Mouse (Mus musculus) forebrain, embryonic 16.5 days (tissue): ENCODE measurements around the gene Ngly1. TPM values are rescaled to one million over a fixed set of nuclear protein-coding genes. Genes with fewer than 3 reads are reported as not detected.

ENCODE experiments used
- ATAC-seq: fragments of 200-750 bp; cut with Nextera tagmentation; 2 replicates; pipeline ENCODE4 v1.8.0; 2017; ENCODE audit warnings: mild to moderate bottlenecking, moderate library complexity
- H3K27ac ChIP-seq: fragments of 300-500 bp; sonication (generic); 2 replicates; pipeline ENCODE4 v1.5.1; 2014; ENCODE audit warnings: low read length, control low read depth
- H3K27me3 ChIP-seq: fragments of 300-500 bp; sonication (generic); replicated peaks from 2 replicates; pipeline ENCODE4 v1.6.1; 2014; ENCODE audit warnings: low read length; ENCODE audit not compliant: control insufficient read depth, insufficient read depth
- H3K36me3 ChIP-seq: fragments of 300-500 bp; sonication (generic); 2 replicates; pipeline ENCODE4 v1.6.1; 2014; ENCODE audit not compliant: control insufficient read depth, insufficient read depth
- H3K4me1 ChIP-seq: fragments of 300-500 bp; sonication (generic); replicated peaks from 2 replicates; pipeline ENCODE4 v1.6.1; 2014; ENCODE audit warnings: low read length; ENCODE audit not compliant: control insufficient read depth, insufficient read depth
- H3K4me2 ChIP-seq: fragments of 300-500 bp; sonication (generic); 2 replicates; pipeline ENCODE4 v1.6.1; 2014; ENCODE audit warnings: mild to moderate bottlenecking, low read length, control low read depth
- H3K4me3 ChIP-seq: fragments of 300-500 bp; sonication (generic); replicated peaks from 2 replicates; pipeline ENCODE4 v1.5.1; 2014; ENCODE audit warnings: mild to moderate bottlenecking, low read length, control low read depth
- H3K9ac ChIP-seq: fragments of 300-500 bp; sonication (generic); replicated peaks from 2 replicates; pipeline ENCODE4 v1.6.1; 2014; ENCODE audit warnings: low read depth, low read length, control low read depth
- H3K9me3 ChIP-seq: fragments of 300-500 bp; sonication (generic); 2 replicates; pipeline ENCODE4 v1.6.1; 2016; ENCODE audit warnings: low read length; ENCODE audit not compliant: control insufficient read depth
- WGBS: fragments of 180-500 bp; shearing (Covaris S2); extraction: QIAGEN DNeasy Blood & Tissue Kit; methylation state at CpG from one replicate; pipeline ENCODE4 v1.1.7; 2014; 5-methylcytosine and 5-hydroxymethylcytosine counted together
- polyA plus RNA-seq: library from polyadenylated mRNA; unstranded; fragments of >200 nt; fragmentation: Nextera tagmentation; extraction: Ambion mirVana; gene quantifications from 2 replicates; pipeline ENCODE4 v1.2.1, GENCODE M21; 2015

The Ngly1 gene
- polyA plus RNA-seq, 1 experiment from 2014 or later: 25.2 TPM

- ATAC-seq: no peak
- Histone ChIP-seq H3K27ac (no peak overlapping the region), H3K36me3 (no peaks in the 10 kb centered on the region), H3K4me1 (peaks cover 9% of the 10 kb centered on the region), H3K4me3 (peak overlapping the region; percentile 78), H3K9ac (peak overlapping the region; percentile 97), H3K9me3 (no peaks in the 10 kb centered on the region), H3K27me3 (no peaks in the 10 kb centered on the region), H3K4me2 (peak overlapping the region; percentile 90)
- 69% methylated on average over 3 of the region's 3 CpGs for WGBS
Measured at GRCm38 (mm10) chr14:16250099-16250498, 1.0 kb downstream of the Ngly1 start.

GRCm38 (mm10) chr14:16255745-16256144 lies 6.7 kb downstream of the Ngly1 start:
- no peak overlapping the region for H3K4me2 ChIP-seq
- H3K9ac ChIP-seq: no peak overlapping the region
- 97% methylated on average over 3 of the region's 3 CpGs for WGBS
- ATAC-seq: no peak
- no peaks in the 10 kb centered on the region for H3K9me3 ChIP-seq
- peaks cover 3% of the 10 kb centered on the region; the same call in 1 of the 2 replicates for H3K4me1 ChIP-seq
- no peak overlapping the region for H3K27ac ChIP-seq
- H3K36me3 ChIP-seq: peaks cover 5% of the 10 kb centered on the region; the same call in 1 of the 2 replicates
- H3K4me3 ChIP-seq: no peak overlapping the region
- H3K27me3 ChIP-seq: no peaks in the 10 kb centered on the region

- no peak overlapping the region for H3K9ac ChIP-seq
- H3K36me3 ChIP-seq: peaks cover 5% of the 10 kb centered on the region; the same call in 1 of the 2 replicates
- H3K4me1 ChIP-seq: peaks cover 4% of the 10 kb centered on the region; the same call in 1 of the 2 replicates
- no peak overlapping the region for H3K4me2 ChIP-seq
- no peak overlapping the region for H3K27ac ChIP-seq
- 85% methylated on average over 2 of the region's 2 CpGs for WGBS
- no peaks in the 10 kb centered on the region for H3K9me3 ChIP-seq
- ATAC-seq: no peak
- no peak overlapping the region for H3K4me3 ChIP-seq
- H3K27me3 ChIP-seq: no peaks in the 10 kb centered on the region
Measured at GRCm38 (mm10) chr14:16256209-16256608, 7.1 kb downstream of the Ngly1 start.

GRCm38 (mm10) chr14:16260541-16260940 lies 11.5 kb downstream of the Ngly1 start:
- 60% methylated on average over 6 of the region's 6 CpGs for WGBS
- Histone ChIP-seq H3K27me3 (no peaks in the 10 kb centered on the region), H3K9ac (no peak overlapping the region), H3K36me3 (peaks cover 5% of the 10 kb centered on the region; the same call in 1 of the 2 replicates), H3K4me3 (no peak overlapping the region), H3K4me2 (no peak overlapping the region), H3K9me3 (no peaks in the 10 kb centered on the region), H3K27ac (no peak overlapping the region), H3K4me1 (peaks cover 4% of the 10 kb centered on the region; the same call in 1 of the 2 replicates)
- peak; percentile 68; the same call in 1 of the 2 replicates for ATAC-seq

- Histone ChIP-seq H3K4me2 (no peak overlapping the region), H3K9ac (no peak overlapping the region), H3K27ac (no peak overlapping the region), H3K4me3 (no peak overlapping the region), H3K36me3 (no peaks in the 10 kb centered on the region), H3K4me1 (peaks cover 4% of the 10 kb centered on the region; the same call in 1 of the 2 replicates), H3K27me3 (no peaks in the 10 kb centered on the region), H3K9me3 (no peaks in the 10 kb centered on the region)
- 87% methylated on average over 3 of the region's 3 CpGs for WGBS
- no peak for ATAC-seq
Measured at GRCm38 (mm10) chr14:16261869-16262268, 12.8 kb downstream of the Ngly1 start.

- 89% methylated on average over 5 of the region's 5 CpGs for WGBS
- H3K4me2 ChIP-seq: no peak overlapping the region
- no peak overlapping the region for H3K4me3 ChIP-seq
- H3K27ac ChIP-seq: no peak overlapping the region
- 0 out of 2 replicates have a peak, but pooled peaks cover 2% of the 10 kb centered on the region for H3K36me3 ChIP-seq
- H3K4me1 ChIP-seq: no peaks in the 10 kb centered on the region
- H3K9me3 ChIP-seq: no peaks in the 10 kb centered on the region
- ATAC-seq: no peak
- H3K27me3 ChIP-seq: no peaks in the 10 kb centered on the region
- H3K9ac ChIP-seq: no peak overlapping the region
Measured at GRCm38 (mm10) chr14:16267028-16267427, 17.9 kb downstream of the Ngly1 start.

GRCm38 (mm10) chr14:16269776-16270175 lies 20.7 kb downstream of the Ngly1 start:
- 0 out of 2 replicates have a peak, but pooled peaks cover 2% of the 10 kb centered on the region for H3K36me3 ChIP-seq
- no peak overlapping the region for H3K27ac ChIP-seq
- 98% methylated on average over 2 of the region's 2 CpGs for WGBS
- H3K4me3 ChIP-seq: no peak overlapping the region
- no peaks in the 10 kb centered on the region for H3K27me3 ChIP-seq
- H3K4me2 ChIP-seq: no peak overlapping the region
- no peaks in the 10 kb centered on the region for H3K9me3 ChIP-seq
- no peak overlapping the region for H3K9ac ChIP-seq
- H3K4me1 ChIP-seq: no peaks in the 10 kb centered on the region
- ATAC-seq: no peak

GRCm38 (mm10) chr14:16273677-16274076 lies 24.6 kb downstream of the Ngly1 start:
- WGBS: 92% methylated on average over 3 of the region's 3 CpGs
- ATAC-seq: no peak
- Histone ChIP-seq H3K27me3 (no peaks in the 10 kb centered on the region), H3K4me1 (no peaks in the 10 kb centered on the region), H3K4me2 (no peak overlapping the region), H3K27ac (no peak overlapping the region), H3K36me3 (0 out of 2 replicates have a peak, but pooled peaks cover 2% of the 10 kb centered on the region), H3K9ac (no peak overlapping the region), H3K9me3 (no peaks in the 10 kb centered on the region), H3K4me3 (no peak overlapping the region)

- WGBS: 44% methylated on average over 4 of the region's 4 CpGs
- no peak overlapping the region for H3K27ac ChIP-seq
- no peak overlapping the region for H3K4me2 ChIP-seq
- H3K9ac ChIP-seq: no peak overlapping the region
- H3K9me3 ChIP-seq: no peaks in the 10 kb centered on the region
- no peaks in the 10 kb centered on the region for H3K36me3 ChIP-seq
- H3K4me3 ChIP-seq: no peak overlapping the region
- ATAC-seq: peak; percentile 52
- H3K4me1 ChIP-seq: no peaks in the 10 kb centered on the region
- no peaks in the 10 kb centered on the region for H3K27me3 ChIP-seq
Measured at GRCm38 (mm10) chr14:16279196-16279595, 30.1 kb downstream of the Ngly1 start.

- no peak overlapping the region for H3K9ac ChIP-seq
- WGBS: 80% methylated on average over 4 of the region's 4 CpGs
- H3K4me2 ChIP-seq: no peak overlapping the region
- no peak for ATAC-seq
- H3K27me3 ChIP-seq: no peaks in the 10 kb centered on the region
- H3K4me3 ChIP-seq: no peak overlapping the region
- no peaks in the 10 kb centered on the region for H3K36me3 ChIP-seq
- H3K4me1 ChIP-seq: no peaks in the 10 kb centered on the region
- H3K27ac ChIP-seq: no peak overlapping the region
- no peaks in the 10 kb centered on the region for H3K9me3 ChIP-seq
Measured at GRCm38 (mm10) chr14:16283966-16284365, 34.9 kb downstream of the Ngly1 start.
